Mouse (Mus musculus): Measurements from ENCODE around the gene Arpc1b.
A peak's percentile ranks its signal among the peaks of the same experiment; 100 is the strongest.
"Not testable (repeated sequence)": the region's sequence is repeated elsewhere in the genome, so short reads cannot be mapped to it uniquely, and the experiment has no call there.

Arpc1b gene

DNA sequence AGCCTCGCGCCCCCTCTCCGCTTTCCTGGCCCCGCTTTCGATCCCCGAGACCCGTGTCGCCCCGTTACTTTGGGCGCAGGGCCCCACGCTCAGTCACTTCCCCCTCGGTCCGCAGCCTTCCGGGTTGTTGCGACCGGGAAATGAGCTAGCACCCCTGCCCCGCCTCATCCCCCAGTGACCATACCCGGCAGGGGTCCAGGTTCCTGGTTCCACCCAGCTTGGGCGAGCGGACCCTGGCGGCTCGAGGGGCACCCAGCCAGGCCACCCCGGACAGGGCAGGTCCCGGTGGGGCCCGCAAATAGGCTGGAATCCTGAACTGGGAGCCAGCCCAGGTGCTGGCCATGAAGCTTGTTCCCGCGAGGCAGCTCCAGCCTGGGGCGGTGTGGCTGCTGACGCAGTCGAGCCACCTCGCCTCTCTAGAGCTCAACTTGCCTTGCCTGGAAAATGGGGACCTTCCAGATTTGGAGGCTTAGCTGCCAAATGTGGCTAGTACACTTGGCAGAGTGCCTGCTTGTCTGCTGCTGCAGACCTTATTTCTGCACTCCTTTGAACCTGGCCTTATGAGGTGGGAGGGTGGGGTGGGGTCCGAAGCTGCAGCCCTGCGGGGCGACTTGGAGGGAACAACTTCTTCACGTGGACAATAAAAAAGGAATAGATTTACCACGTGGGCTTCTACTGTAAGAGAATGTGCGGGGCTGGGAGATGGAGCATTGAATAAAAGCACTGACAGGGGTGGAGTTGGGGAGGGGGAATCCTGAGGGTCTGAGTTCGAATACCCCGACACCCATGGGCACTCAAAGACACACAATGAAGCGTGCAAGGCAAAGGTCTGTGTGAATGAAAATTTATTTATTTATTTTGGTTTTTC is 825 bp downstream of the Arpc1b start:
- DNase-seq (ENCODE audit: low spot score), result peak; percentile 65

DNA sequence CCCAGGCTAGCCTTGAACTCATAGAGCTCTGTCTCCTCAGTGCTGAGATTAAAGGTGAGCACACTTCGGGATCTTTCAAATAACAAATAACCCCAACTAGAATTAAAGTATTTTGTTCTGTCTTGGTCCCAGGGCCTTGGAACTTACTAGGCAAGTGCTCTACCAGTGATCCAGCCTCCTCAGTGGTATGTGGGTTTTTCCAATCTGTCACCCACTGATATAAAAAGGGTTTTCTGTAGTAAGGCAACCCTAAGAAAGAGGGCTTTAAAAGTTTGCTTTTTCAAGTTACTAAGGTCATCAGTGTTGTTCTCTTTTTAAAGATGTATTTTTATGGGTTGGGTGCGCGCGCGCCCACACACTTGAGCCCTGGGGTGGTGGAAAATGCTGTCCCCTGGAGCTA is 1.7 kb downstream of the Arpc1b start:
- no peak for DNase-seq (ENCODE audit: low spot score)

DNA sequence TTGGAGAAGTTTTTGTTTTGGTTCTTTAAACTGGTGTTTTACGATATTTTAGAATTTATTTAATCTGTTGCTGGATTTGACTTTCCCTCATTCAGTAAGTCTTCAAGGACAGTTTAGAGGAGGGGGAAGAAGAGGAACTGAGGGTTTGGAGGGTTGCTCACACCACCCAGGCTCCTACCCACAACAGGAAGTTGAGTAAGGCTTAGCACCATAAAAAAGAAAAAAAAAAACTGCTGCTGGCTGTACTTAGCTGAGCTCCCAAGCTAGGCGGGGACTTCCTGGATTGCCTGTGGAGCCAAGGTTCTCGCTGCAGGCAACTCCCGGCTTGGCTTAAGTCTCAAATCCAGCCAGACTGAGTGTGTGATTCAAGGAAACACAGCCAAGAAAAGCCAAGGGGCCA is 2.3 kb downstream of the Arpc1b start:
- DNase-seq (ENCODE audit: low spot score), result no peak

DNA sequence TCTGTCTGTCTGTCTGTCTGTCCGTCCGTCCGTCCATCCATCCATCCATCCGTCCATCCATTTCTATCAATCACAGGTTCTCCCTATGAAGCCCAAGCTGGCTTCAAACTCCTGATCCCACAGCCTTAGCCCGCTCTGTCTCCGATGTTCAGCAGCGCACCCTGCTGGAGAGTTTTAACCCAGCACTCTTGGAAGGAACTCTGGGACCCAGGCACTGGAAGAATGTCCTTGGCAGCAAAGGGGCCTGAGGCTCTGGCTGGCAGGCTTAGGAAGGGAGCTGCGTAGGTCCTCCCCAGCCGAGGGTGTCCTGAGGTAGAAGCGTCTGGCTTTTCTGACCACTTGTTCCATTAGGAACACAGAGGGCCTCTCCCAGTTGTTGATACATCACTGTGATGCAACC is 2.9 kb downstream of the Arpc1b start:
- DNase-seq (ENCODE audit: low spot score), result peak; percentile 51

DNA sequence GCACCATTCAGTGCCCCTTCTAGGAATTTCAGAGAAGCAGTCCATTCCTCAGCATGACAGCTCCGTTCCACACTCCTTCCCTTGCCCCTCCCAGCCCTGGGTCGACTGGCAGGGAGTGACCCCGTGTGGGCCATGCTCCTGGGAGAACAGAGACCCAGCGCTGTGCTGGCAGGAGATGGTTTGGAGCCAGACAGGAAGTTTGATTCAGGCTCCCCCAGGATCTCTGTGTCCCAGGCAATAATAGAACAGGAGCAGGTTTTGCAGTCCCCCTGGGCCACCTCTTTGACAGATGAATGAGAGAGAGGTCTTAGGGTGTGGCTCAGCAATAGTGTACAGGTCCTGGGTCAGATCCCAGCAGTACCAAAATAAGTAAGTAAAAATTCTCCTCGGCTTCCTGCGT is 4.0 kb downstream of the Arpc1b start:
- DNase-seq (ENCODE audit: low spot score), result no peak

DNA sequence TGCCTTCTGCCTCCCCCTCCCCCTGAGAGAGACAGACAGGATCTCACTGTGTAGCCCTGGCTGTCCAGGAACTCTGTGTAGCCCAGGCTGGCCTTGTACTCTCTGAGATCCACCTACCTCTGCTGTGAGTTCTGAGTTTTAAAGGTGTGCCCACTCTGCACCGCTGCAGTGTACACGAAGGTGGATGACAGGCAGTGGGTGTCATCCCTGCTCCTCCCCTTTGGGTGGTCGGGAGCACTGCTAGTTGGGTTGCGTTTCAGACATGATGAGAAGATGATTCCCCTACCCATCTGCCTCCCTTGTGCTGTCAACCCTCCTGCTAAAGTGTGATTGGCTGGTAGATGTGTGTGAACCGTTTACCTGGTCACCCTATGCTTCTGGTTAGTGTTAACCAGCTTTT is 4.4 kb downstream of the Arpc1b start:
- DNase-seq (ENCODE audit: low spot score), result no peak

DNA sequence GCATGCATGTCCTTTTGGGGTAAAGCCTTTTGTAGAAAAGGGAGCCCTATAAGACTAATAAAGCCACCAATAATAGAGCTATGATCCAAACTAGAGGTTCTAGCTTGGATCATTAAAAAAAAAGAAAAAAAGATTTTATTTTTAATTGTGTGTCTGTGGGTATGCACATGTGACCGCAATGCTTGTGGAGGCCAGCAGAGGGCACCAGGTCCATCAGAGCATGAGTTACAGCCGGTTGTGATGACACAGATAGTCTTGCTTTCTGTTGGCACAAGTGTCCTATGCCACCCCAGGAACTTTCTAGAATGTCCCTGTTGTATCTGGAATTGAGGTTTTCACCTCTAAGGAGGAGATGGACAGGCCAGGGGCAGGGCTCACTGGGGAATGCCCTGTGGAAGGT is 5.4 kb downstream of the Arpc1b start:
- no peak for DNase-seq (ENCODE audit: low spot score)

DNA sequence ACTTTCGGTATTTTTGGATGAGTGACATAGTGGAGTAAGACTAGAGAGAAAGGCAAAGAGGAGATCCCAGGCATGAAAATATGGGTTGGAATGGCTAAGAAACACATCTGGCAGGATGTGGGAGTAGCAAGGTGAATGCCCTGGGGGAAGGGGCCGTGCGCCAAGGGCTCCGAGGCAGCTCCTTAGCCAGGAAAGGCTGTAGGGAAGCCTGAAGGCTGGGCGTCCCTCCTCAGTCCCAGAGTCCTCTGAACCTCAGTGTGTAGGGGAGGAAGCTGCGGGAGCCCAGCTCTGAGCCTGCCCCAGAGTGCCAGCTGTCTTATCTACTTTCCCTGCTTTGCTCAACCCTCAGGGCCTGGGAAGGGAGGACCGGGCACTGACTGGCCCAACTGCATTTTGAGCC is 6.9 kb downstream of the Arpc1b start:
- no peak for DNase-seq (ENCODE audit: low spot score)

DNA sequence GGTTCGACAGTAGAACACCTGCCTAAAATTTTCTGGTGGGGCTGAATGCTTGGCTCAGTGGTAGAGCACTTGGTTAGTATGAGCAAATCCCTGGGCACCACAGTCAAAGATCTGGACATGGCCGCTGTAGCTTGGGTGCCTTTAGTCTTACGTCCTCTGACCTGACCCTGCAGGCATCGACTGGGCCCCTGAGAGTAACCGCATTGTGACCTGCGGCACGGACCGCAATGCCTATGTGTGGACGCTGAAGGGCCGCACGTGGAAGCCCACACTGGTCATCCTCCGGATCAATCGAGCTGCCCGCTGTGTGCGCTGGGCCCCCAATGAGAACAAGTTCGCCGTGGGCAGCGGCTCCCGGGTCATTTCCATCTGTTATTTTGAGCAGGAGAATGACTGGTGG is 9.4 kb downstream of the Arpc1b start:
- no peak for DNase-seq (ENCODE audit: low spot score)

DNA sequence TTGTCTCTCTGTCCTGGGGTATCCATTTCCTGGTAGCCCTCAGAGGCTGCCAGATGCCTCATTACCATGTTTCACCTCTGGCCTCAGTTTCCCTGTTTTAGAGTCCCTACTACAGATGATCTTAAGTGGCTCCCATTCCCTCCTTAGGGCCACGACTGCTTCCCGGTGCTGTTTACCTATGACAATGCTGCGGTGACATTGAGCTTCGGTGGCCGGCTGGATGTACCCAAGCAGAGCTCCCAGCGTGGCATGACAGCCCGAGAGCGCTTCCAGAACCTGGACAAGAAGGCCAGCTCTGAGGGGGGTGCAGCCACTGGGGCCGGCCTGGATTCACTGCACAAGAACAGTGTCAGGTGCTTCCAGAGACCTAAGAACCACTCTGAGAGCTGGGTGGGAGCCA is 12.6 kb downstream of the Arpc1b start:
- no peak for DNase-seq (ENCODE audit: low spot score)

DNA sequence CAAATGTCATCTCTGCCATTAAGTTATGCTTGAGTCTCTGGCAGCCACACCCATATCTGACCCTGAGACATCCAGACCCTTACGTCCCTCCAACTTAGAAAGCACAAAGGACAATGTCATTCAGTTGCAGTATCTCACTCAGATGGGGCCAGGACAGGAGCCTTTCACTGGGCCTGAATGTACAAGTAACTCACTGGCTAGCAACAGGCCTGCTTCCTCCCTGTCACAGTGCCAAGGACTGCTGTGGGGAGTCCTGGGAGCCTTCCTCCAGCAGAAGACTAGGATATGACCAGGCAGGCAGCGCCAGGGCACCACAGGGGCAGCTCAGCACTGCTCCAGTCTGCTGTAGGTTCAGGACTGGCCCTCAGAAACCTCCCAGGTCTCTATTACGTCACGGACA is 15.1 kb downstream of the Arpc1b start:
- DNase-seq (ENCODE audit: low spot score), result peak; percentile 71

DNA sequence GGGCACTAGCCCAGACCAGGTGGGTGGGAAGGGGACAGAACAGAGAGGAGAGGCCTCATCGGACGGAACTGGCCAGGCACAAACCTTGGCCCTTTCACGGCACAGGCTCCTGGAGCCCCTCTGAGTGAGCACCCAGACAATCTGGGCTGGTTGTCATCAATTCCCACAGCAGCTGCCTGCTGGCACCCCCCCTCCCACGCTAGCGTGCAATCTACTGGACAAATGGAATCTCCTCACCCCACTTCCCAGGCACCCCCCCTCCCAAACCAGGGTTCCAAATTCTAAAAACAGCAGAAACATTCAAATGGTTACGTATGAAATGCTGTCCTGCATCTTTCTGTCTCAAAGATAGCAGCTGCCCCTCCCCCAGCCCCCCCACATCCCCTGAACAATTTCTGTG is 15.8 kb downstream of the Arpc1b start:
- not testable (repeated sequence) for DNase-seq (ENCODE audit: low spot score)

DNA sequence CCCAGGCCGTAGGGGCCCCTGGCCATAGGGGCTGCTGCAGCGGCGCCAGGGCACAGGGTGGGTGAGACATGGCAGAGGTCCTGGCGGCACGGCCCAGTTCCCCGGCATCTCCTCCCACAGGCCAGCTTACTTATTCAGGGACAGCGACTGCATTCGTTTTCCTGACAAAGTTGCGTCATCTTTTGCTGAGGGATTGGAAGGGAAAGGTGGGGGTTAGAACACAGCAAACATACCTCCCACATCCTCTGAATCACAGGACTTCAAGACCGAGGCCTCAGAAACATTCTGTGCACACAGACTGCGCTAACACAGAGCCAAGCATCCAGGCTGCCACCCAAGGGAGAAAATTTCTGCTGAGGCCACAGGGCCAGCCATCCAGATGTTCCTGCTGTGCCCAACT is 16.2 kb downstream of the Arpc1b start:
- DNase-seq (ENCODE audit: low spot score), result peak; percentile 69

DNA sequence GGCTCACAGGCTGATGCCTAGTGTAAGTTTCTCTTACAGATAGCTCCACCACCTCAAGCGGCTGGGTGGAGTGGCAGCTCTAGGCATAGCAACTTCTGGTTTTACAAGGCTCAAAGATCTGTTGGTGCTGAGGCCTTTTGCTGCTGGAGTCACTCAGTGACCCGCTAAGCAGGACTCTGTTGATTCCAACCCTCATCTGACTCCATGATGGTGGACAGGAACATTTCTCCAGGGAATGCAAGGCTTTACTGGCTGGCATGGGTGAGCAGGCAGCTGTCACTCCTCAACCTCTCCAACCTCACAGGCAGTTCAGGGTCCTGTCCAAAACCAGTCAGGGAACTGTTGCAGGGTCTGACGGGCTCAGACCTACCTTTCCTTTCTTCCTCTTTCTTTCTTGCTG is 17.0 kb downstream of the Arpc1b start:
- DNase-seq (ENCODE audit: low spot score), result no peak

DNA sequence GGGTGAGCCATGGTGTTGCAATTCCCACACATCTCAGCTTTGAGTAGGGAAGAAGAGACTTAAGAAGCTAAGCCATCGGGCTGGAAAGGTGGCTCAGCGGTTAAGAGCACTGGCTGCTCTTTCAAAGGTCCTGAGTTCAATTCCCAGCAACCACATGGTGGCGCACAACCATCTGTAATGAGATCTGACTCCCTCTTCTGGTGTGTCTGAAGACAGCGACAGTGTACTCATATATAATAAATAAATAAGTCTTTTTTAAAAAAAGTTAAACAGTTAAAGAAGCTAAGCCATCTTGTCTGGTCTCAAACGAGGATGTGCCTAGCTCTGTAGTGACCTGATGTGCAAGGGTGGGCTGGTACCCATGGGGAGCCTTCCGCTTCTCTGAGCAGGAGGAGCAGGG is 19.3 kb downstream of the Arpc1b start:
- not testable (repeated sequence) for DNase-seq (ENCODE audit: low spot score)

DNA sequence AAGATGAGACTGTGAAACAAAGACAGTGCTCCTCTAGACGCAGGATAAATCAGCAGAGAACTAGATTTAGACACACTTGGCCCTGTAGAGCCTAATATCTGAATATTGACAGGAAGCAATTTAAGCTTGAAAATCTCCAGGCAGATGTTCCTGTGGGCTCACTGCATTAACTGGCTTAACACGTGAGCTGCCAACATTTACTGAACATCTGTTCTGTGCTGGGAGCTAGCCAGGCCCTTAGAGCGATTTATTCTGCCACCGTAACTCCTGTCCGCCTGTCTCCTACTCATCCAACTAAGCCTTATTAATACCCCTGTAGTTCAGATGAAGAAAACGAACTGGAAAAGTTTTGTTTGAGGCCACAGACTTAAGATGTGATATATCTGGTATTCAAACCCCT is 24.8 kb downstream of the Arpc1b start:
- DNase-seq (ENCODE audit: low spot score), result peak; percentile 83

DNA sequence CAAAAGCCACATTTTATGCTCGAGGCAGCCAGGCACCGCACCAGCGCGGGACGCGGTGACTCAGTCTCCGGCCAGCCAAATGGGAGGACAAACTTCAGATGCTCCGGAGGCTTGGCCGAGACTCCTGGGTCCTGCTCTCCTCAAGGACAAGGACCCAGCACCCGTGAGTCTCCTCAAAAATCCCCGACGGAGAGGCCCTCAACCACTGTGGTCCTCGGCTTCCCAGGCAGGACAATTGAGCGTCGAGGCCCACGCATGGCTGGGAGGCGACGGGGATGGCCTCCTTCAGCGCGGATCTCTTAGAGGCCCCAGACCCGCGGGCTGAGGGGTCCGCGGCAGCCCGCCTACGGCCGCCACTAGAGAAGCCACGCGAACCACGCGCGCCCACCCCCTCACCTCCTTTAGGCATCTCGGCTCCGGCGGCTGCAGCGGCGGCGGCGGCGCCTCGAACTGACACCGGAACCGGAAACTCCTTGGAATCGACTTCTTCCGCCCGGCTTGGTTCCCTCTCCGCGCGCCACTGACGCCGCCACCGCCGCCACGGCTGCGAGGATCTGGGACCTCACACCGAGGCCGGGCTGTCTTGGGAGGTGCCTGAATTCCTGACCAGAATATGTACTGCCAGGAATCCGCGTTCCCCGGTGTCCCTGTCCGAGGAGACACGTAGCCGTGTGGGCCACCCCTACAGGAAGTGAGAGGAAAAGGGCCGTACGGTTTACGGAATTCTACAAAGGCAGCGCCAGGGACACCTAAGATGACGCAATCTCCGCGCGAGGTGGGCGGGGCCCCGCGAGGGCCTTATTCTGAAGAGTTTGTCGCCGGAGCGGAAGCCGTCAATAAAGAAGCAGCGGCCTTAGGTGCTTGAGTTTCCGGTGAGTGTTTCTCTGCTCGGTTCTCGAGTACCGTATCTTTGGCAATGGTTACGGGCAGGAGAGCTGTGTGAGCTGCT is 25.8 kb downstream of the Arpc1b start, which contains the start of the genes Pdap1 and Bud31:
Pdap1 (minus strand) TSS at position 668 of the 949 bp plus-strand sequence.
Bud31 (plus strand) TSS at position 792 of the 949 bp plus-strand sequence.
- peak; percentile 96 for DNase-seq (ENCODE audit: low spot score)

DNA sequence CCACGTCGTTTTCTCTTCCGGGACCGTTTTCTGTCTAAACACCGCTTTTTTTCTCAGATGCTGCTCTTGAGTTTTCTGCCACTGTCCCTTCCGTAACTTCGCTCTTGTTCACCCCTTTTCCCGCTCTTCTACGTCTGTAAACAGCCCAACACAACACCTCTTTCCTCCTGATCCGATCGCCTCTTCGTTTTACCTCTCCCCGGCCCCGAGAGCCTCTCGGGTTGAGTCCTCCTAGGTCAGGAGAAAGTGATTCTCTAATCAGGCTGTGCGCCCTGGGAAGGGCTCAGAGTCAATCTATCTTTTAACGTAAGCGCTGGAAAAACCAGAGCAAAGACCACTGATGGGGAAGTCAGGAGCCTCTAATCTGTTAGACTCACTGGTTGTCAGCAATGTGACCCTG is 26.6 kb downstream of the Arpc1b start:
- DNase-seq (ENCODE audit: low spot score), result peak; percentile 33

DNA sequence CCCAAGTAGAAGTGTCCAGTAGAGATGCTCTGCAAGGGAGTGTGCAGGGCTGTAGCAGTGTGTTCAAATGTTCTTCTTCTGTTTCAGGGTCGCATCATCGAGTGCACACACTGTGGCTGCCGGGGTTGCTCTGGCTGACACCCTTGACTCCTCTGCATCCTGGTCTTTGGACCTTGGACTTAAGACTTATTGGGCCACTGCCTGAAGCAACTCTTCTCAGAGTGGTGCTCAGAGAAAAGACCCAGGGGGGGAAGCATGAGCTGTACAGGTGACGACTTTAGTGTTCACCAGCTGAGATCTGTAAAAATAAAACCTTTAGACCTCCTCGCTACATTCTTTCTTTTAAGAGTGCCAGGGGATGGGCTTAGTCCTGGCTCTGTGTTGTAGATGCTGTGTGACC is 33.7 kb downstream of the Arpc1b start:
- no peak for DNase-seq (ENCODE audit: low spot score)

DNA sequence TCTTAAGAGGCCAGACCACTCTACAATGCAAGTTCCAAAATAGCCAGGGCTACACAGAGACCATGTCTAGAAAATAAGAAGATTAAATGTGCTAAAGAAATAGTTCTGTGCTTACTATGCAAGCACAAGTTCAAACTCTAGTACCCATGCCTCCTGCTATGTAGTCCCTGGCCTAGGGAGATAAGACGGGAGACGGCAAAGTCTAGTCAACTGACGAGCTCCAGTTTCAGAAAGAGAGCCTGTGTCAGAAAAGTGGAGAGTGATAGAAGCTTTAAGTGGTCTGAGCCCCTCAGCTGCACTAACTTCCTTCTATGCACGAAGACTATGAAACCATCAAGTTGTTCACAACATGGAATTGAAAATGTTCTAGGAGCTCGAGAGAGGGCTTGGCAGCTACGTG is 35.3 kb downstream of the Arpc1b start:
- DNase-seq (ENCODE audit: low spot score), result no peak

DNA sequence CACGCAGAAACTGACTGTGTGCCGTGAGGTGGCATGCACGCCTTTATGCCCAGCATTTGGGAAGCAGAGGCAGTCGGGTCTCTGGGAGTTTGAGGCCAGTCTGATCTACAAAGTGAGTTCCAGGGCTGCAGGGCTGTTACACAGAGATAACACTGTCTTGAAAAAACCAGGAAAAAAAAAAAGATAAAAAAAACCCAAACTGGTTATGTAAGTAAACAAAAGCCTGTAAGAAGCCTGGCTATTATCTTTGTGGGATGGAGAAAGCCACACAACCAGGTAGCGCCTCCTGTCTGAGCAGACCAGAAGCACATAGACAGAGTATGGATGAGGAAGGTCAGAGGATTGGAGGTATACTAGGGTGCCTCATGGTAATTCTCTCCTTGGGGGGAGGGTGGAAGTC is 38.7 kb downstream of the Arpc1b start:
- no peak for DNase-seq (ENCODE audit: low spot score)

DNA sequence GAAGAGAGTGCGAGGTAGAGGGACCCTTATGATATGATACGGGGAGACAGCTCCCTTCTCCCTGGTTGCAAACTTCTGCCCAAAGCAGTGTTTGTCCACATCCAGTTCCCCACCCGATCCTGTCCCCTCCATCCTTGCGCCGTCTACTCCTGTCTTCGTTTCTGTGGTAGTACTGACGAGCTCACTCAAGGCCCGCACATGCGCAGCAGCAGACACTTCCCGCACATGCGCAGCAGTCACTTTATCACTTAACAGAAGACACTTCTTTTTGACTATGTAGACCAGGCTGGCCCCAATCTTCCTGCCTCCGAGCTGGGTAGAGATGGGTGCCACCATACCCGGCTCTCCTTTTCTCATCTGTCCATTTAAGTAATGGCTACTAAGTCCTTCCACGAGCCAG is 47.3 kb downstream of the Arpc1b start:
- DNase-seq (ENCODE audit: low spot score), result no peak

DNA sequence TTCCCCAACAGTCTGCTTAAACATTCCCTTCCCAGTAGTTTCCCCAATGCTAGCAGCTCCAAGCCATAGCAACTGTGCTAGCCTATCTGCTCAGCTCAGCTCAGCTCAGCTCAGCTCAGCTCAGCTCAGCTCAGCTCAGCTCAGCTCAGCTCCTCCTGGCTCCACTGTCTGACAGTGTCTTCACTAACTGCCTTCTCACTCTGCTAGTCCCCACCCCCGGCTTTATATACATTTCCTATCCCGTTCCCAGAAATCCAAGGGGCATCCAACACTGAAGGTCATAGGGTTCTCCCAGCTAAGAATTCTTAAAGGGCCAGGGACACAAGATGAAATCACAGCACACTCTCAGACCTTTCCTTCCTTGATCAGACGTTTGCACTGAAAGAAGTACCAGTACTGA is 50.7 kb downstream of the Arpc1b start:
- DNase-seq (ENCODE audit: low spot score), result no peak
